Mouse (Mus musculus) kidney, adult 2 months (tissue): ENCODE results near the gene Tiam1.

Source experiments
- CTCF ChIP-seq: fragments of 200-500 bp; conservative IDR thresholded peaks from 2 replicates; pipeline ENCODE4 v1.5.1; 2011; ENCODE audit warnings: low read depth, mild to moderate bottlenecking, control low read depth, low read length, moderate library complexity, mixed read lengths; ENCODE audit not compliant: insufficient read depth, insufficient read length
- POLR2A ChIP-seq: fragments of 200-500 bp; IDR thresholded peaks from one replicate; pipeline ENCODE4 v1.6.1; 2011; ENCODE audit warnings: low read depth, low read length, control low read depth

- no peak for TF ChIP-seq CTCF
- no peak for TF ChIP-seq POLR2A
Measured at GRCm38 (mm10) chr16:89889890-89890462, 253.6 kb downstream of the Tiam1 start.
